Mouse (Mus musculus) limb, embryonic 14.5 days (tissue): ENCODE measurements around the gene Prkcsh. TPM values are rescaled to one million over a fixed set of nuclear protein-coding genes. Genes with fewer than 3 reads are reported as not detected.

Source experiments
- ATAC-seq: fragments of 200-750 bp; cut with Nextera tagmentation; 2 replicates; pipeline ENCODE4 v1.8.0; 2017; ENCODE audit warnings: low read depth, moderate number of reproducible peaks, moderate TSS enrichment; ENCODE audit not compliant: low FRiP score
- DNase-seq: peaks from one replicate; pipeline ENCODE4 v3.0.0-alpha.2; 2015; ENCODE audit warnings: low spot score
- H3K27ac ChIP-seq: fragments of 300-500 bp; sonication (generic); replicated peaks from 2 replicates; pipeline ENCODE4 v1.5.1; 2014; ENCODE audit warnings: low read depth, mild to moderate bottlenecking, low read length, moderate library complexity, mixed read lengths
- H3K27me3 ChIP-seq: fragments of 300-500 bp; sonication (generic); 2 replicates; pipeline ENCODE4 v1.6.1; 2014; ENCODE audit warnings: low read length, mixed read lengths; ENCODE audit not compliant: control insufficient read depth, insufficient read depth
- H3K36me3 ChIP-seq: fragments of 300-500 bp; sonication (generic); 2 replicates; pipeline ENCODE4 v1.6.1; 2014; ENCODE audit warnings: mild to moderate bottlenecking, low read length, moderate library complexity, mixed read lengths; ENCODE audit not compliant: control insufficient read depth, insufficient read depth
- H3K4me1 ChIP-seq: fragments of 300-500 bp; sonication (generic); 2 replicates; pipeline ENCODE4 v1.6.1; 2014; ENCODE audit warnings: antibody characterized with exemption, low read length, mixed read lengths; ENCODE audit not compliant: control insufficient read depth, insufficient read depth
- H3K4me2 ChIP-seq: fragments of 300-500 bp; sonication (generic); replicated peaks from 2 replicates; pipeline ENCODE4 v1.6.1; 2014; ENCODE audit warnings: low read depth, mild to moderate bottlenecking, low read length, moderate library complexity; ENCODE audit not compliant: severe bottlenecking
- H3K4me3 ChIP-seq: fragments of 300-500 bp; sonication (generic); replicated peaks from 2 replicates; pipeline ENCODE4 v1.5.1; 2014; ENCODE audit warnings: low read length
- H3K9ac ChIP-seq: fragments of 300-500 bp; sonication (generic); 2 replicates; pipeline ENCODE4 v1.6.1; 2014; ENCODE audit warnings: mild to moderate bottlenecking, low read depth, low read length, moderate library complexity; ENCODE audit not compliant: severe bottlenecking
- H3K9me3 ChIP-seq: fragments of 300-500 bp; sonication (generic); 2 replicates; pipeline ENCODE4 v1.6.1; 2016; ENCODE audit warnings: low read length; ENCODE audit not compliant: control insufficient read depth
- POLR2A ChIP-seq: fragments of 200-500 bp; IDR thresholded peaks from 2 replicates; pipeline ENCODE4 v1.8.0; 2012; ENCODE audit warnings: inconsistent platforms, mild to moderate bottlenecking, moderate library complexity, borderline replicate concordance; ENCODE audit not compliant: insufficient read depth, insufficient read length; ENCODE audit errors: extremely low read depth
- WGBS: fragments of 180-500 bp; shearing (Covaris S2); extraction: QIAGEN DNeasy Blood & Tissue Kit; methylation state at CpG from one replicate; pipeline ENCODE4 v1.1.7; 2014; 5-methylcytosine and 5-hydroxymethylcytosine counted together
- polyA plus RNA-seq, 2 experiments: library from polyadenylated mRNA; depleted of rRNA in 1 of 2; stranded (reverse) in 1 of 2; unstranded in 1 of 2; fragments of >200 nt; fragmentation: Nextera tagmentation in 1 of 2; extraction: Ambion mirVana in 1 of 2; gene quantifications; 2 replicates each; pipeline versions ENCODE4 v1.2.1 to v1.2.3; 2012 to 2014

Prkcsh gene
- polyA plus RNA-seq, 2 experiments, result 89.0 to 156 TPM

DNA sequence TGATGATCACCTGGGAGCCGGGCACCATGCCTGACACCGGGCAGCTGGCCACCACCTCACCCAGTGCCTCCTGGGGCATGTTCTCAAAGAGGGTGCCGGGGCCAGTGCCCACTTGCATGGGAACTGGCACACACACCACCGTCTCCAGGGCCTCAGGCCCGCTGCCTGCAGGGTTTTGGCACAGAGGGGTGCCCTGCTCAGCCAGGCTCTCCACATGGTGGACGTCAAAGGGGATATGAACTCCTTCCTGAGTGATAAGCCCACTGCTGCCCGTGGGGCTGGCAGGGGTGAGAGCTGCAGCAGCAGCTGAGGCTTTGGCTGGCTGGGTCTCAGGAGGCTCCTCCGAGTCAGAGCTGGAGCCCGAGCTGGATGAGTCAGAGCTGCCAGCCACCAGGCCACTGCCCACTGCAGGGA, 55.4 kb downstream of the Prkcsh start:
- H3K9me3 ChIP-seq, result no peaks in the 10 kb centered on the region
- H3K27me3 ChIP-seq, result peaks cover 28% of the 10 kb centered on the region
- DNase-seq, result no peak
- no peaks in the 10 kb centered on the region for H3K4me1 ChIP-seq
- H3K4me3 ChIP-seq, result no peak overlapping the region
- H3K36me3 ChIP-seq, result peaks cover 36% of the 10 kb centered on the region
- WGBS, result 92% methylated on average over 8 of the region's 9 CpGs
- H3K4me2 ChIP-seq, result no peak overlapping the region
- no peak overlapping the region for H3K27ac ChIP-seq
- no peak overlapping the region for H3K9ac ChIP-seq
- no peak for TF ChIP-seq POLR2A
- ATAC-seq, result no peak

DNA sequence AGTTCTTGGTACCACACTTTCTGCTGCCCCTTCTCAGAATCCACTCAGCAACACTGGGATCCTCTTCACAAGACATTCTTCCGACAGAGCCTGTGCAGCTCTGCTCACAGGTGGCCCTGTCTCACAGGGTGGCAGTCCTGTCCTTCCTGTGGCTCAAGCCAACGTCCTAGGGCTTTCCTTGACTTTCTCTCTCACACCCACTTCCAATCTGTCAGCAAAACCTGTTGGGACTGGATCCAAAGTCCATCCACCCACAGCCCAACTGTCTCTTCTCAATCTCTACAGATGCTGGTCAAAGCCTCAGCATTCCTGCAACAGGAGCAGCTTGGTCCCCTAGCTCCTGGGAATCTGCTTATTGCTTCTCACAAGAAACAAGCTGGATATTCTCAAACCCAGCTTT, 58.7 kb downstream of the Prkcsh start:
- Histone ChIP-seq H3K9me3 (no peaks in the 10 kb centered on the region), H3K4me2 (no peak overlapping the region), H3K27me3 (no peaks in the 10 kb centered on the region), H3K36me3 (peaks cover 66% of the 10 kb centered on the region), H3K4me1 (no peaks in the 10 kb centered on the region), H3K9ac (no peak overlapping the region), H3K27ac (no peak overlapping the region), H3K4me3 (no peak overlapping the region)
- ATAC-seq (no peak), DNase-seq (no peak)
- no peak for TF ChIP-seq POLR2A
- 81% methylated on average over 2 of the region's 2 CpGs for WGBS

Other genes with a start within 250 kb of the Prkcsh start
- 64.8 and 68.8 TPM in 2 replicates for gene Spc24, start 242.5 kb upstream of the Prkcsh start, polyA plus RNA-seq (2012; rRNA removed)
- gene Spc24, start 242.5 kb upstream of the Prkcsh start, polyA plus RNA-seq (2014; fragmentation: Nextera tagmentation; extraction: Ambion mirVana), result 84.3 and 92.5 TPM in 2 replicates
- gene Kank2, start 204.1 kb upstream of the Prkcsh start, polyA plus RNA-seq (2012; rRNA removed), result 38.6 and 49.6 TPM in 2 replicates
- gene Kank2, start 204.1 kb upstream of the Prkcsh start, polyA plus RNA-seq (2014; fragmentation: Nextera tagmentation; extraction: Ambion mirVana), result 13.1 and 15.0 TPM in 2 replicates
- 0.17 TPM in 1 of 2 replicates, not detected in the other for gene Angptl8, start 167.3 kb upstream of the Prkcsh start, polyA plus RNA-seq (2012; rRNA removed)
- 0.44 and 1.1 TPM in 2 replicates for gene Angptl8, start 167.3 kb upstream of the Prkcsh start, polyA plus RNA-seq (2014; fragmentation: Nextera tagmentation; extraction: Ambion mirVana)
- gene Dock6, start 150.2 kb upstream of the Prkcsh start, polyA plus RNA-seq (2012; rRNA removed), result 155 and 191 TPM in 2 replicates
- gene Dock6, start 150.2 kb upstream of the Prkcsh start, polyA plus RNA-seq (2014; fragmentation: Nextera tagmentation; extraction: Ambion mirVana), result 31.6 and 38.8 TPM in 2 replicates
- 30.1 and 30.7 TPM in 2 replicates for gene Rab3d, start 84.6 kb upstream of the Prkcsh start, polyA plus RNA-seq (2012; rRNA removed)
- 32.5 and 36.3 TPM in 2 replicates for gene Rab3d, start 84.6 kb upstream of the Prkcsh start, polyA plus RNA-seq (2014; fragmentation: Nextera tagmentation; extraction: Ambion mirVana)
- 9.6 and 10.8 TPM in 2 replicates for gene Ccdc159, start 75.3 kb upstream of the Prkcsh start, polyA plus RNA-seq (2012; rRNA removed)
- 2.8 and 3.3 TPM in 2 replicates for gene Ccdc159, start 75.3 kb upstream of the Prkcsh start, polyA plus RNA-seq (2014; fragmentation: Nextera tagmentation; extraction: Ambion mirVana)
- 37.4 and 45.3 TPM in 2 replicates for gene Tmem205, start 75.2 kb upstream of the Prkcsh start, polyA plus RNA-seq (2012; rRNA removed)
- gene Tmem205, start 75.2 kb upstream of the Prkcsh start, polyA plus RNA-seq (2014; fragmentation: Nextera tagmentation; extraction: Ambion mirVana), result 49.5 and 51.5 TPM in 2 replicates
- gene Plppr2, start 65.8 kb upstream of the Prkcsh start, polyA plus RNA-seq (2012; rRNA removed), result 31.7 and 44.2 TPM in 2 replicates
- gene Plppr2, start 65.8 kb upstream of the Prkcsh start, polyA plus RNA-seq (2014; fragmentation: Nextera tagmentation; extraction: Ambion mirVana), result 8.7 and 11.2 TPM in 2 replicates
- 6.5 and 7.0 TPM in 2 replicates for gene Swsap1, start 47.1 kb upstream of the Prkcsh start, polyA plus RNA-seq (2012; rRNA removed)
- gene Swsap1, start 47.1 kb upstream of the Prkcsh start, polyA plus RNA-seq (2014; fragmentation: Nextera tagmentation; extraction: Ambion mirVana), result 12.8 TPM in 2 replicates
- gene Epor, start 39.3 kb upstream of the Prkcsh start, polyA plus RNA-seq (2012; rRNA removed), result 6.7 and 8.0 TPM in 2 replicates
- 4.1 and 5.9 TPM in 2 replicates for gene Epor, start 39.3 kb upstream of the Prkcsh start, polyA plus RNA-seq (2014; fragmentation: Nextera tagmentation; extraction: Ambion mirVana)
- 2.9 and 3.2 TPM in 2 replicates for gene Rgl3, start 13.4 kb upstream of the Prkcsh start, polyA plus RNA-seq (2012; rRNA removed)
- 1.1 and 1.5 TPM in 2 replicates for gene Rgl3, start 13.4 kb upstream of the Prkcsh start, polyA plus RNA-seq (2014; fragmentation: Nextera tagmentation; extraction: Ambion mirVana)
- gene Ccdc151, start 172 bp upstream of the Prkcsh start, polyA plus RNA-seq (2012; rRNA removed), result 1.2 and 1.3 TPM in 2 replicates
- gene Ccdc151, start 172 bp upstream of the Prkcsh start, polyA plus RNA-seq (2014; fragmentation: Nextera tagmentation; extraction: Ambion mirVana), result 0.37 and 1.2 TPM in 2 replicates
- gene Elavl3, start 49.2 kb downstream of the Prkcsh start, polyA plus RNA-seq (2012; rRNA removed), result 0.56 and 0.67 TPM in 2 replicates
- not detected in 2 replicates for gene Elavl3, start 49.2 kb downstream of the Prkcsh start, polyA plus RNA-seq (2014; fragmentation: Nextera tagmentation; extraction: Ambion mirVana)
- gene Gm49318, start 68.5 kb downstream of the Prkcsh start, polyA plus RNA-seq (2012; rRNA removed), result 0.28 TPM in 1 of 2 replicates, not detected in the other
- not detected in 2 replicates for gene Gm49318, start 68.5 kb downstream of the Prkcsh start, polyA plus RNA-seq (2014; fragmentation: Nextera tagmentation; extraction: Ambion mirVana)
- 31.2 and 33.7 TPM in 2 replicates for gene Zfp653, start 68.6 kb downstream of the Prkcsh start, polyA plus RNA-seq (2012; rRNA removed)
- gene Zfp653, start 68.6 kb downstream of the Prkcsh start, polyA plus RNA-seq (2014; fragmentation: Nextera tagmentation; extraction: Ambion mirVana), result 8.1 and 8.7 TPM in 2 replicates
- gene Ecsit, start 82.6 kb downstream of the Prkcsh start, polyA plus RNA-seq (2012; rRNA removed), result 36.3 and 37.5 TPM in 2 replicates
- 30.6 and 32.9 TPM in 2 replicates for gene Ecsit, start 82.6 kb downstream of the Prkcsh start, polyA plus RNA-seq (2014; fragmentation: Nextera tagmentation; extraction: Ambion mirVana)
- gene Cnn1, start 96.4 kb downstream of the Prkcsh start, polyA plus RNA-seq (2012; rRNA removed), result 2.3 and 3.0 TPM in 2 replicates
- gene Cnn1, start 96.4 kb downstream of the Prkcsh start, polyA plus RNA-seq (2014; fragmentation: Nextera tagmentation; extraction: Ambion mirVana), result 3.1 and 4.4 TPM in 2 replicates
- 145 and 168 TPM in 2 replicates for gene Elof1, start 114.4 kb downstream of the Prkcsh start, polyA plus RNA-seq (2012; rRNA removed)
- gene Elof1, start 114.4 kb downstream of the Prkcsh start, polyA plus RNA-seq (2014; fragmentation: Nextera tagmentation; extraction: Ambion mirVana), result 199 and 206 TPM in 2 replicates
- gene Acp5, start 132.9 kb downstream of the Prkcsh start, polyA plus RNA-seq (2012; rRNA removed), result 20.3 and 21.6 TPM in 2 replicates
- gene Acp5, start 132.9 kb downstream of the Prkcsh start, polyA plus RNA-seq (2014; fragmentation: Nextera tagmentation; extraction: Ambion mirVana), result 17.0 and 23.6 TPM in 2 replicates
- 54.5 and 62.4 TPM in 2 replicates for gene Pigyl, start 154.0 kb downstream of the Prkcsh start, polyA plus RNA-seq (2012; rRNA removed)
- gene Pigyl, start 154.0 kb downstream of the Prkcsh start, polyA plus RNA-seq (2014; fragmentation: Nextera tagmentation; extraction: Ambion mirVana), result 80.9 and 82.4 TPM in 2 replicates
- 0.12 and 0.14 TPM in 2 replicates for gene Zfp872, start 185.3 kb downstream of the Prkcsh start, polyA plus RNA-seq (2012; rRNA removed)
- gene Zfp872, start 185.3 kb downstream of the Prkcsh start, polyA plus RNA-seq (2014; fragmentation: Nextera tagmentation; extraction: Ambion mirVana), result 0.33 and 0.51 TPM in 2 replicates
- gene Zfp809, start 222.9 kb downstream of the Prkcsh start, polyA plus RNA-seq (2012; rRNA removed), result 11.2 and 13.6 TPM in 2 replicates
- gene Zfp809, start 222.9 kb downstream of the Prkcsh start, polyA plus RNA-seq (2014; fragmentation: Nextera tagmentation; extraction: Ambion mirVana), result 19.6 and 19.7 TPM in 2 replicates